Mouse (Mus musculus) intestine, embryonic 15.5 days (tissue): ENCODE measurements around the gene Gm17349. TPM values are rescaled to one million over a fixed set of nuclear protein-coding genes. Genes with fewer than 3 reads are reported as not detected.

ENCODE experiments used
- ATAC-seq: fragments of 200-750 bp; cut with Nextera tagmentation; 2 replicates; pipeline ENCODE4 v1.8.0; 2017; ENCODE audit warnings: moderate TSS enrichment, moderate library complexity
- H3K27ac ChIP-seq: fragments of 300-500 bp; sonication (generic); 2 replicates; pipeline ENCODE4 v1.5.1; 2015; ENCODE audit warnings: mild to moderate bottlenecking, inconsistent platforms
- H3K27me3 ChIP-seq: fragments of 300-500 bp; sonication (generic); replicated peaks from 2 replicates; pipeline ENCODE4 v1.6.1; 2015; ENCODE audit warnings: inconsistent platforms
- H3K36me3 ChIP-seq: fragments of 300-500 bp; sonication (generic); 2 replicates; pipeline ENCODE4 v1.6.1; 2015; ENCODE audit warnings: inconsistent platforms
- H3K4me1 ChIP-seq: fragments of 300-500 bp; sonication (generic); replicated peaks from 2 replicates; pipeline ENCODE4 v1.6.1; 2015; ENCODE audit warnings: inconsistent platforms
- H3K4me2 ChIP-seq: fragments of 300-500 bp; sonication (generic); replicated peaks from 2 replicates; pipeline ENCODE4 v1.6.1; 2015; ENCODE audit warnings: mild to moderate bottlenecking, inconsistent platforms
- H3K4me3 ChIP-seq: fragments of 300-500 bp; sonication (generic); replicated peaks from 2 replicates; pipeline ENCODE4 v1.5.1; 2015; ENCODE audit warnings: inconsistent platforms
- H3K9ac ChIP-seq: fragments of 300-500 bp; sonication (generic); 2 replicates; pipeline ENCODE4 v1.6.1; 2015; ENCODE audit warnings: inconsistent platforms
- H3K9me3 ChIP-seq: fragments of 300-500 bp; sonication (generic); 2 replicates; pipeline ENCODE4 v1.6.1; 2016; ENCODE audit warnings: inconsistent platforms
- WGBS: fragments of 180-500 bp; shearing (Covaris S2); methylation state at CpG from one replicate; pipeline ENCODE4 v1.1.7; 2015; 5-methylcytosine and 5-hydroxymethylcytosine counted together
- polyA plus RNA-seq: library from polyadenylated mRNA; unstranded; fragments of >200 nt; fragmentation: Nextera tagmentation; extraction: Ambion mirVana; gene quantifications from 2 replicates; pipeline ENCODE4 v1.2.1, GENCODE M21; 2015

Gene Gm17349
- polyA plus RNA-seq, 1 experiment from 2014 or later: not detected

GRCm38 (mm10) chr15:99664600-99665451 is 40.5 kb downstream of the Gm17349 start:
- no peaks in the 10 kb centered on the region for H3K36me3 ChIP-seq
- peaks cover 29% of the 10 kb centered on the region for H3K27me3 ChIP-seq
- peak overlapping the region; percentile 38 for H3K4me3 ChIP-seq
- peak overlapping the region; percentile 18; the same call in 1 of the 2 replicates for H3K27ac ChIP-seq
- peak; percentile 93 for ATAC-seq
- under 1% methylated on average over 52 of the region's 52 CpGs for WGBS
- peak overlapping the region; percentile 18 for H3K9ac ChIP-seq
- H3K4me2 ChIP-seq: peak overlapping the region; percentile 88
- peaks cover 19% of the 10 kb centered on the region for H3K4me1 ChIP-seq
- H3K9me3 ChIP-seq: no peaks in the 10 kb centered on the region

GRCm38 (mm10) chr15:99663964-99664599 is 41.2 kb downstream of the Gm17349 start:
- Histone ChIP-seq H3K4me2 (peak overlapping the region; percentile 88), H3K9me3 (no peaks in the 10 kb centered on the region), H3K4me1 (peaks cover 19% of the 10 kb centered on the region), H3K36me3 (no peaks in the 10 kb centered on the region), H3K27me3 (peaks cover 22% of the 10 kb centered on the region), H3K9ac (peak overlapping the region; percentile 18), H3K4me3 (peak overlapping the region; percentile 38), H3K27ac (0 out of 2 replicates have a peak overlapping the region, but pooled peaks have one; percentile 18)
- peak; percentile 30; the same call in 1 of the 2 replicates for ATAC-seq
- WGBS: 2% methylated on average over 17 of the region's 17 CpGs

- H3K27ac ChIP-seq: no peak overlapping the region
- H3K36me3 ChIP-seq: no peaks in the 10 kb centered on the region
- peaks cover 21% of the 10 kb centered on the region for H3K27me3 ChIP-seq
- H3K4me3 ChIP-seq: no peak overlapping the region
- no peak for ATAC-seq
- no peak overlapping the region for H3K9ac ChIP-seq
- peaks cover 16% of the 10 kb centered on the region for H3K4me1 ChIP-seq
- WGBS: 48% methylated on average over 7 of the region's 7 CpGs
- no peaks in the 10 kb centered on the region for H3K9me3 ChIP-seq
- H3K4me2 ChIP-seq: no peak overlapping the region
These were observed 42.9 kb downstream of the Gm17349 start for GRCm38 (mm10) chr15:99662371-99662770.

- Histone ChIP-seq H3K36me3 (no peaks in the 10 kb centered on the region), H3K27ac (no peak overlapping the region), H3K4me3 (no peak overlapping the region), H3K9me3 (no peaks in the 10 kb centered on the region), H3K9ac (no peak overlapping the region), H3K27me3 (peaks cover 15% of the 10 kb centered on the region), H3K4me2 (no peak overlapping the region), H3K4me1 (peaks cover 16% of the 10 kb centered on the region)
- no peak for ATAC-seq
- 94% methylated on average over 15 of the region's 15 CpGs for WGBS
These were observed 44.0 kb downstream of the Gm17349 start for GRCm38 (mm10) chr15:99661121-99661830.

- no peak overlapping the region for H3K4me2 ChIP-seq
- H3K9ac ChIP-seq: no peak overlapping the region
- no peak for ATAC-seq
- peaks cover 15% of the 10 kb centered on the region; the same call in 1 of the 2 replicates for H3K27me3 ChIP-seq
- no peaks in the 10 kb centered on the region for H3K36me3 ChIP-seq
- H3K4me1 ChIP-seq: peaks cover 7% of the 10 kb centered on the region; the same call in 1 of the 2 replicates
- no peak overlapping the region for H3K4me3 ChIP-seq
- H3K27ac ChIP-seq: no peak overlapping the region
- no peaks in the 10 kb centered on the region for H3K9me3 ChIP-seq
- 57% methylated on average over 2 of the region's 2 CpGs for WGBS
These were observed 46.9 kb downstream of the Gm17349 start for GRCm38 (mm10) chr15:99658437-99658836.

GRCm38 (mm10) chr15:99655956-99656355 is 49.3 kb downstream of the Gm17349 start:
- Histone ChIP-seq H3K4me3 (no peak overlapping the region), H3K4me1 (peaks cover 10% of the 10 kb centered on the region; the same call in 1 of the 2 replicates), H3K27ac (no peak overlapping the region), H3K9me3 (no peaks in the 10 kb centered on the region), H3K4me2 (no peak overlapping the region), H3K27me3 (peaks cover 12% of the 10 kb centered on the region; the same call in 1 of the 2 replicates), H3K9ac (no peak overlapping the region), H3K36me3 (no peaks in the 10 kb centered on the region)
- WGBS: 47% methylated on average over 9 of the region's 9 CpGs
- ATAC-seq: no peak

GRCm38 (mm10) chr15:99653876-99654275 is 51.4 kb downstream of the Gm17349 start:
- no peak for ATAC-seq
- peak overlapping the region; percentile 45 for H3K4me2 ChIP-seq
- no peak overlapping the region for H3K27ac ChIP-seq
- H3K4me1 ChIP-seq: peaks cover 24% of the 10 kb centered on the region
- peaks cover 12% of the 10 kb centered on the region; the same call in 1 of the 2 replicates for H3K27me3 ChIP-seq
- H3K9me3 ChIP-seq: no peaks in the 10 kb centered on the region
- H3K4me3 ChIP-seq: no peak overlapping the region
- 9% methylated on average over 21 of the region's 21 CpGs for WGBS
- no peak overlapping the region for H3K9ac ChIP-seq
- no peaks in the 10 kb centered on the region for H3K36me3 ChIP-seq

GRCm38 (mm10) chr15:99653291-99653690 is 52.0 kb downstream of the Gm17349 start:
- 8% methylated on average over 8 of the region's 8 CpGs for WGBS
- H3K4me1 ChIP-seq: peaks cover 26% of the 10 kb centered on the region
- H3K4me2 ChIP-seq: peak overlapping the region; percentile 45
- H3K9me3 ChIP-seq: no peaks in the 10 kb centered on the region
- H3K4me3 ChIP-seq: no peak overlapping the region
- no peak overlapping the region for H3K9ac ChIP-seq
- no peak overlapping the region for H3K27ac ChIP-seq
- H3K36me3 ChIP-seq: no peaks in the 10 kb centered on the region
- ATAC-seq: no peak
- H3K27me3 ChIP-seq: peaks cover 12% of the 10 kb centered on the region; the same call in 1 of the 2 replicates

Other genes starting within 250 kb of the Gm17349 start
- 4.7 and 5.9 TPM in 2 replicates for gene Nckap5l, start 247.7 kb downstream of the Gm17349 start, polyA plus RNA-seq
- 13.2 and 15.6 TPM in 2 replicates for gene Bcdin3d, start 230.8 kb downstream of the Gm17349 start, polyA plus RNA-seq
- 0.60 and 0.61 TPM in 2 replicates for gene Faim2, start 177.3 kb downstream of the Gm17349 start, polyA plus RNA-seq
- 0.11 TPM in 1 of 2 replicates, not detected in the other for gene Aqp2, start 126.4 kb downstream of the Gm17349 start, polyA plus RNA-seq
- gene Aqp5, start 114.7 kb downstream of the Gm17349 start, polyA plus RNA-seq: 0.65 and 1.1 TPM in 2 replicates
- not detected in 2 replicates for gene Aqp6, start 104.1 kb downstream of the Gm17349 start, polyA plus RNA-seq
- 108 and 120 TPM in 2 replicates for gene Racgap1, start 53.8 kb downstream of the Gm17349 start, polyA plus RNA-seq
- 2.2 and 2.4 TPM in 2 replicates for gene Asic1, start 35.1 kb downstream of the Gm17349 start, polyA plus RNA-seq
- gene Smarcd1, start 3.4 kb downstream of the Gm17349 start, polyA plus RNA-seq: 23.5 and 34.0 TPM in 2 replicates
- gene Gpd1, start 12.0 kb upstream of the Gm17349 start, polyA plus RNA-seq: 11.6 and 15.5 TPM in 2 replicates
- gene Cox14, start 20.1 kb upstream of the Gm17349 start, polyA plus RNA-seq: 187 and 218 TPM in 2 replicates
- gene Cers5, start 67.4 kb upstream of the Gm17349 start, polyA plus RNA-seq: 48.1 and 49.5 TPM in 2 replicates
- gene Lima1, start 170.0 kb upstream of the Gm17349 start, polyA plus RNA-seq: 86.5 and 96.4 TPM in 2 replicates